Mouse (Mus musculus): ENCODE measurements around the gene Dnajc2.

GRCm38 (mm10) chr5:21724427-21724826 is 60.6 kb downstream of the Dnajc2 start:
- TF ChIP-seq EP300 (IDR thresholded peaks at IDR 0.05; ENCODE audit: insufficient read depth, low read depth, low read length) = no peak
- no peak for TF ChIP-seq CTCF (IDR thresholded peaks at IDR 0.05)
- no peak for TF ChIP-seq POLR2A (IDR thresholded peaks at IDR 0.05; ENCODE audit: insufficient read depth, low read depth, low read length)

Data from heart, adult 2 months (tissue).